Mouse (Mus musculus) megakaryocyte, adult 5-6 weeks (primary cell): Measurements from ENCODE around the gene Slc29a2. TPM values are rescaled to one million over a fixed set of nuclear protein-coding genes. Genes with fewer than 3 reads are reported as not detected.
A peak's percentile ranks its signal among the peaks of the same experiment; 100 is the strongest.

Experiments used
- ATAC-seq: 2 replicates; pipeline ENCODE4 v1.8.0; 2016; ENCODE audit warnings: mild to moderate bottlenecking, inconsistent platforms; ENCODE audit not compliant: poor library complexity, severe bottlenecking
- total RNA-seq, 2 experiments: library from RNA; stranded (forward) in 1 of 2; stranded (reverse) in 1 of 2; fragments of 153-499, 151-499 nt in 1 of 2; fragments of 221-1000, 200-1000 nt in 1 of 2; gene quantifications; 2 replicates each; pipeline versions ENCODE4 v1.2.3 to v1.2.4; 2015 to 2017

The Slc29a2 gene
- total RNA-seq, 2 experiments from 2014 or later: 0.18 to 0.31 TPM

DNA sequence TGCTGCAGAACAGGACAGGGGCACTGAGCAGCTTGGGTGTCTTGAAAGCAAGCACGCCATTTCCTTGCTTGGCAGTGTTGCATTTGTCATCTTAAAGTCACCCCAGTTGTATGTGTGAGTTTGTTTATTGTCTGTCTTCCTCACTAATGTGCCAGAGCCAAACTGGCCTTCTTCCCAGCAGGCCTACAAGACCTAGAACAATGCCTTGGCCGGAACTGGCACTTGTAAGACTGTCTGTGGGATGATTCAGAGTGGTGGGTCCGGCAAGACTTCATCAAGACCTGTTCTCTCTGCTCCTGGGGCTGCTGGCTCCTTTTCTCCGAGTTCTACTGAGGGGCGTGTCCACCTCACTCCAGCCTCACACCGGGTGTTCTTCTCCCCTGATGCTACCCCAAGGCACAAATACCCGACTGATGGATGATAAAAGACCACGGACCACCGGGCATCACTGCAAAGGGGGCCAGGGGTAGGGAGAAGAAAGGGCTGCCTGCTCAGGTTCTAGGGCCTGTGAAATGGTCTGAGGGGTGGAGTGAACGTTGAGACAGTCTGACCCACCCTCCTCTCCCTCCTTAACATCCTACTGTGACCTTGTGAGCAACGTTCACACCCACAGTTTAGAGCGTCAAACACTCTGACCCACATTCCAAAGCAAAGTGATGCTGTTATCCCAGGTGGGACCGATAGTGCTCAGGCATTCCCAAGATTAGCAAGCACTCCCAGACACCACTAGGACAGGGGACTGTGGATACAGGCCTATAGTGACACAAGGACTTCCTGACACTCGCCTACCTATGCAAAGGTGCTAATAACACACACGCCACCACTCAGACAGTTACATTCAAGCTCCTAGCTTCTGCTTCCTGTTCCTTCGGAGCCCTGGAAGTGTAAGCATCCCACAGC, 34.5 kb downstream of the Slc29a2 start:
- ATAC-seq: no peak

DNA sequence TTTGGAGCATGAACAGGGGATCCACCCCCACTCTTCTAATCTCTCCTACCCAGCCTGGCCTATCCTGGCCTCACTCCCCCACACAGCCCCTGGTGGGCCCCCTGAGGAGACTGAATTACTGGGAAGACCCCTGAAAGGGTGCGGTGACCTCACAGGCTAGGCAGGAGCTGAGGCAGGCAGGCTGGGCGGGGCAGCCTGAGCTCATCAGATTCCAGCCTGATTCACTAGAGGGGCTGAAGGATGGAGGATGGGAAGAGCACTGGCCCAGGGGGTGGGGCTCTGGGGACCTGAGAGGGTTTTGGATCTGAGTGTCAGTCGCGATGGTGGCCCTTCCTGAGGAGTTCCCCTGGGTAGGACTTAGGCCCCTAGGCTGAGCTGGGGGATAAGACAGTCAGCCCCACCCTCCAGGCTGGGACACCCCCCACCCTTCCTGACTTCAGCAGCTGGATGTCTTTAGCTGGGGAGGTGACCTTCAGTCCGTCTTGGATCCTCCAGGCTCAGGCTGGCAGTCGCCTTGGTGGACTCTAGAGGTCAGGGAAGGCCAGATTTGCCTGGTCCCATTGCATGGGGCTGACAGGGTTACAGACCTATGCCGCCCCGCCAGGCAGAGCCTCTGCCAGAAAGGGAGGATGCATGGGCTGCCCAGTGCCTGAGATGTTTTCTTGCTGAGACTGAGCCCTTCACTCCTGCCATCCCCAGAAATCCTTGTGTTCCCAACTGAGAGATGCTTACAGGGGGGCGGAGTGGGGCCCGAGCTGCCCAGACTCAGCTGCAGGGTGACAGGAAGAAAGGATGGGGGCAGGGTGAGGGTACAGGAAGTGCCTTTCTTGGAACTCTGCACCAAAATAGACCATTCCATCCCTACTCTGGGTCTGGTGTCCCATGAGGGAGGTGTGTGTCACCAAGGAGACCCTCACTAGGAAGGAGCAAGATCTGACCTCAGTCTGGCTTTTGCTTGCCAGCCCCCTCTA, 35.4 kb downstream of the Slc29a2 start:
- ATAC-seq: no peak

DNA sequence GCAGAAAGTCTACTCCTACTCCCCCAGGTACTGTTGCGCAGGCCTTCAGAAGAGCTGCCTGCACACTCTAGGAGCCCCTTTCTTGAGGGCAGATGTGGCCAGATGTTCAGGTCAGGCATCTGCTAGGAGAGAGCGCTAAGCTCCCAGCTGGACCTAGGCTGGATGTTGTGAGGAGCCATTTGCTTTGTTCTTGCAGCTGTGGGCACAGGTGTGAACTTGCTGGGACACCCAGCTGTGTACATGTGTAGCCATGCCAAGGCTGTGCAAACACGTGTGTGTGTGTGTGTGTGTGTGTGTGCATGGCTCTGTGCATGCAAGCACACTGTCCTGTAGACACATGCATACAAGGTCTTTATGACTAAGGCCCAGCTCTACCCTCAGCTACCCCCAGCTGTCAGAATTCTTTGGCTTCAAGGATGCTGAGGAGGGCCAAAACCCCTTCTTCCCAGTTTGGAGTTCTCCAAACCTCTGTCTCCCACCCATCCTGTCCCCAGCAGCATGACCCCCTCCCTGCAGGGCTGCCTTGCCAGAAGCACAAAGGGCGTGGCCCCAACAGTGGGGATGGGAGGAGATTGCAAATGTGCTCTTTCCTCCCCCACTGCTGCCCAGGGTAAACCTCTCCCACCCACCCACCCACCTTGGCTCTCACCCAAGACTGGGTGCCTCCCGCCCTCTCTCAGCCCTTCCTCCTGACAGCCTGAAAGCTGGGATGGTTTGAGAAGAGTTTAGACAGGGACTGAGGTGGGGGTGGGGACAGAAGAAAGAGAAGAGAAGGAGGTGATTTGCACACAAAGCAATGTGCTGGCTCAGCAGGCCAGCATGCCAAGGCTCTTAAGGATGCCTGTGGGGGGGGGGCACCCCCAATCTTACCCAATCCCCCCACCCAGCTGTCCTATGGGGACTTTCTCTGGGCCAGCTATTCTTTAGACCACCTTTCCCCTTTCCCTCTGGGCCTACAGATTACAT, 37.0 kb downstream of the Slc29a2 start:
- no peak for ATAC-seq

DNA sequence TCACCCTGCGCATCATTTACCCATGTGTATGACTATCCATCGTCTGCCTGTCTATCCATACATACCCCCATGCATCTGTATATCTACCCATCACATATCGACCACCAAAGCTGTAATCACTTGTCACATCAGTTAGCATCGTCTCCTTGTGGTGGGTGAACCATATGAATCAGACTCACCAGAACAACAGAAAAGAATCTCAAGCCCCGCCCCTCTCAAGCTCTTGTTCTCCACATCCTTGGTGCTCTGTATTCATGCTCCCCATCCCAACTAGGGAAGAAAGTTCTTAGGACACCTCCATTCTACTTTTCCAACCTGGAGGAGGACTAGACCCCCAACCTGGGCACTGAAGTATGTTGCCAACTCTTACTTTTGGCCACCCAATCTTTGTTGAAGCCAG, 38.4 kb downstream of the Slc29a2 start:
- no peak for ATAC-seq

DNA sequence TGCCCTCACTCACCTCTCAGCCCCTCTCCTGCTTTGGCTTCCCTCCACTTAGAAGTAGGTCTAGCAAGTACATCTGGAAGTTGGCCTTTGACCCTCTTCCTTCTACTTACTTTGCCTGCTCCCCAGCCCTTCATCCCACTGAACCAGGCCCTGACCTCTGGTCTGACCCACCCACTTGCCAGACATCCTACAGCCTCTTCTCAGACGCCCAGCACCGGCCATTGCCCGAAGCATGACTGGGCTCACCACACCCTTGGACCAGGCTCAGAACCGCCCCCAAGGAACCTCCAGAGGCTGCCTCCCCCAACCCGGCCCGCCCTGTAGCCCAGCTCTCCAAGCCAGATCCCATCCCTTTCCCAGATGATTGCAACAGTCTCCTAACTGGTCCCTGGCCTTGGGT, 38.8 kb downstream of the Slc29a2 start:
- ATAC-seq: no peak

DNA sequence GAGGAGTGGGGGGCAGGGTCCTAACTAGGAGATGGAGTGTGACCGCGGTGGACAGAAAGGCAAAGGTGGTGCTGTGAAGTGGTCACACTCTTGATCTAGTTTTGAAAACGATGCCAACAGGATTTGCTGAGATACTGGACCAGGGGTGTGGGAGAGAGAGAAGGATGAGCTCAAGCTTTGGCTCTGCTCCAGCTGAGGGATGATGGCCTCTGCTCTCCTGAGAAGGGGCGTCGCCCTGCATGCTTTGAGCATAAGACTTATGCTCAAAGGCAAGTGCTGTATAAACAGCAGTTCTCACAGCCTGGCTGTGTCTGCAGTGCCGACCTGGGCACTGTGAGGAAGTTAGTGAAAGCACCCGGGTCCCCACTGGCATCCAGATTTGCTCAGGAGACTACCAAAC, 41.4 kb downstream of the Slc29a2 start:
- ATAC-seq: no peak

DNA sequence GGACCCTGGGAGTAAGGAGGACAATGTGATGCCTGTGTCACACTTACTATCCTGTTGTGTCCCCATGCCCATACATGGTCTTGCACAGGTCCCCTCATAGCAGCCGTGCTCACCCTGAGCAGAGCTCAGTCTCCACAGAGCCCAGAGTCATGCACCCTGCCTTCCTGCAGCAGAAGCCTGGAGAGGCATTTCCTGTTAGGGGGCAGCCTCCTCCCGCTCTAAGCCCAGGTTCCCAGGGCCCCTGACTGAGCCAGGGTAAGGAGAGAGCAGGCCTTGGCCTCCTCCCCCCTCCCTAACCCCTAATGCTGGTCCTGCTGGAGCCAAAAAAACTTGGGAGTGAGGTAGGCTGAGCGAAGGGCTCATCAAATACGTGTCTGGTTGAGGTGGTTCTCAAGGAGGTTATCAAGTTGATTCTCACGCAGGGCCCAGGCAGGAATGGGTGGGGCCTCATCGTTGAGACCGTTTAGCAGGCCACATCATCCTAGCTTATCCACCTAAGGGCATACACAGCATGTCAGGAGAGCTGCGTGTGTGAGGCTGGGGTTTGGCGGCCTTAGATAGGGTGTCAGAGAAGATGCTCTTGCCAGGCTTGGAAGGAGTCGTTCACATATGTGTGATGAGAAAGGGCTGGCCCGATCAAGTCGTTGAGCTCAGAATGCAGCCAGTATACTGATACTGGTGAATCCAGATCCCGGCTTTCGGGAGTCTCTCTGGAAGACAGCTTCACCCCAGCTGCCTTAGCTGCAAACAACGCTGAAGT, 43.6 kb downstream of the Slc29a2 start:
- 0 out of 2 replicates have a peak, but pooled peaks have one; percentile 20 for ATAC-seq

DNA sequence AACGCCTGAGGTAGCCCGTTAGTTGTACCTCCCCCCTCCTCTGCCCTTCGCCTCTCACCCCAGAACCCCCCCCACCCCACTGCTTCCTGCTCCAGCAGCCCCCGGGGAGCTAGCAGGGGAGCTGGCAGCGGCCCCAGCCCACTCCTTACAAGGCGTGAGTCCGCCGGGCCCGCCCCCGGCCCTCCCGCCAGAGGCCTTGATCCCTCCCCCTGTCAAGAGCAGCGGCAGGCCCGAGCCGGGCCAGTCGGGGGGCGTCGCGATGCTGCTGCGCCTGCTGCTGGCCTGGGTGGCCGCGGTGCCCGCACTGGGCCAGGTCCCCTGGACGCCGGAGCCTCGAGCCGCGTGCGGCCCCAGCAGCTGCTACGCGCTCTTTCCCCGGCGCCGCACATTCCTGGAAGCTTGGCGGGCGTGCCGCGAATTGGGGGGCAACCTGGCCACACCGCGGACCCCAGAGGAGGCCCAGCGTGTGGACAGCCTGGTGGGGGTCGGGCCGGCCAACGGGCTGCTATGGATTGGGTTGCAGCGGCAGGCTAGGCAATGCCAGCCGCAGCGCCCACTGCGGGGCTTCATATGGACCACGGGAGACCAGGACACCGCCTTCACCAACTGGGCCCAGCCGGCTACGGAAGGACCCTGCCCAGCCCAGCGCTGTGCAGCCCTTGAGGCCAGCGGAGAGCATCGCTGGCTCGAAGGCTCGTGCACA, 44.4 kb downstream of the Slc29a2 start, which contains the start of gene Cd248:
Cd248 (plus strand) TSS at position 212 of the 703 bp plus-strand sequence.
- ATAC-seq: no peak

DNA sequence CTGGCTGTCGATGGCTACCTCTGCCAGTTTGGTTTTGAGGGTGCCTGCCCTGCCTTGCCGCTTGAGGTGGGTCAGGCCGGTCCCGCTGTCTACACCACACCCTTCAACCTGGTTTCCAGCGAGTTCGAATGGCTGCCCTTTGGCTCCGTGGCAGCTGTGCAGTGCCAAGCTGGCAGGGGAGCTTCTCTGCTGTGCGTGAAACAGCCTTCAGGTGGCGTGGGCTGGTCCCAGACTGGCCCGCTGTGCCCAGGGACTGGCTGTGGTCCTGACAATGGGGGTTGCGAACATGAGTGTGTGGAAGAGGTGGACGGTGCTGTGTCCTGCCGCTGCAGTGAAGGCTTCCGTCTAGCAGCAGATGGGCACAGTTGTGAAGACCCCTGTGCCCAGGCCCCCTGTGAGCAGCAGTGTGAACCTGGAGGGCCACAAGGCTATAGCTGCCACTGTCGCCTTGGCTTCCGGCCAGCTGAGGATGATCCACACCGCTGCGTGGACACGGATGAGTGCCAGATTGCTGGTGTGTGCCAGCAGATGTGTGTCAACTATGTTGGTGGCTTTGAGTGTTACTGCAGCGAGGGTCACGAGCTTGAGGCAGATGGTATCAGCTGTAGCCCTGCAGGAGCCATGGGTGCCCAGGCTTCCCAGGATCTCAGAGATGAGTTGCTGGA, 45.0 kb downstream of the Slc29a2 start:
- no peak for ATAC-seq

DNA sequence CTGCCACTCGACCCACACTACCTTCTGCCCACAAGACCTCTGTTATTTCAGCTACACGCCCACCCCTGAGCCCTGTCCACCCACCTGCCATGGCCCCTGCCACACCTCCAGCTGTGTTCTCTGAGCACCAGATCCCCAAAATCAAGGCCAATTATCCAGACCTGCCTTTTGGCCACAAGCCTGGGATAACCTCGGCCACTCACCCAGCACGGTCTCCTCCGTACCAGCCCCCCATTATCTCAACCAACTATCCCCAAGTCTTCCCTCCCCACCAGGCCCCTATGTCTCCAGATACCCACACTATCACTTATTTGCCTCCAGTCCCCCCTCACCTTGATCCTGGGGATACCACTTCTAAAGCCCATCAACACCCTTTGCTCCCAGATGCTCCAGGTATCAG, 45.8 kb downstream of the Slc29a2 start:
- no peak for ATAC-seq

DNA sequence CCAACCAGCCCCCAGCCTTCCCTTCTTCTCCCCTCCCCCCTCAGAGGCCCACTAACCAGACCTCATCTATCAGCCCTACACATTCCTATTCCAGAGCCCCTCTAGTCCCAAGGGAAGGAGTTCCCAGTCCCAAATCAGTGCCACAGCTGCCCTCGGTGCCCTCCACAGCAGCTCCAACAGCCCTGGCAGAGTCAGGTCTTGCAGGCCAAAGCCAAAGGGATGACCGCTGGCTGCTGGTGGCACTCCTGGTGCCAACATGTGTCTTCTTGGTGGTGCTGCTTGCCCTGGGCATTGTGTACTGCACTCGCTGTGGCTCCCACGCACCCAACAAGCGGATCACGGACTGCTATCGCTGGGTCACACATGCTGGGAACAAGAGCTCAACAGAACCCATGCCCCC, 46.3 kb downstream of the Slc29a2 start:
- no peak for ATAC-seq

DNA sequence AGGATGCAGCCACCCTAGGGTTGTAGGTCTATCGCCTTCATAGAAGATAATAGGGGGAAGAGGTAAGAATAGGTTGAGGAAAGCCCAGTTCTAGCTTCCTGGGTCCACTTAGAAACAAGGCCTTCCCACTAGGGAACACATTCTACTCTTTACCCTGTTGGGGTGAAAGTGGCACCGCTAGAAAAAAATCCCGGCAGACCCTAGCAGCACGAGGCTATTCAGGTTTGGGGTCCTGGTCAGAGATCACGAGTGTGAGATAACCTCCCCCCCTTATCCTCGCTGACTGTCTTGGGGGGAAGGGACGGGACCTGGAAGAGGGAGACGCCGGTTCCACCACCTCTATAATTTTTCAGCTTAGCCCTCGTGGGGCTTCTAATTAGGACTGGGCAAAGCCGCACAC, 47.4 kb downstream of the Slc29a2 start:
- no peak for ATAC-seq

DNA sequence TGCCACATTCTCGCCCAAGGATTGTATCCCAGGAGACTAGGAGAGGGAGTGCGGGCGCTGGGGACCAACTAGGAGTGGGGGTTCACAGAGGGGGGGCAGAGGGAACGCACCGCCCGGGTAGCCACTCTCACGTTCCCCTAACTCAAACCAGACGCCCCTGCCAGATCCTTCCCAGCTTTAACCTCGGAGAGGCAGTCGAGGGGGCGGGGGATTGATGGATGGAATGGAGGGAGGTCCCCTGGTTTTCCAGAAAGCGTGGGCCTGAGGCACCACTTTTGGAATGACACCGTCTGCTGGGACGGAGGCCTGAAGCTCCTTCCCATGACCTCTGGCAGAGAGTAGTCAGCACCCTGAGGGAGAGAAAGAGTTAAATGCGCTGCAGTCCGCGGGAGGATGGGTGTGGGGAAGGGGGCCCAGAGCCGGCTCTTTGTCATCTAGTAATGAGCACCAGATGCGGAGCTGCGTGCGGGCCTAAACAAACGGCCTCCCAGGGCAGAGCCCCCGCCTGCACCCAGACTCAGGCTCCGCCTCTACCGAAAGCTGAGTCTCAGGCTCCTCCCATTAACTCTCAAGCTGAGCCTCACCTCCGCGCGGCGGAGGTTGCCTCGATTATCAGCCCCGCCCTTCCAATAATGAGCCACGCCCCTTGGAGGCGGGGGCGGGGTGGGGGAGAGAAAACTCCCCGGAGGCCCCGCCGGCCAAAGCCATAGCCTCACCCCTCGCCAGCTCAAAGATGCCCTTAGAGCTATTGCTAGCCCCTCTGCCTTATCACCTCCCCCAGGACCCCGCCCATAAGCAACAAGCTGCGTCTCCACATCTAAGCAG, 48.1 kb downstream of the Slc29a2 start:
- peak; percentile 80 for ATAC-seq

DNA sequence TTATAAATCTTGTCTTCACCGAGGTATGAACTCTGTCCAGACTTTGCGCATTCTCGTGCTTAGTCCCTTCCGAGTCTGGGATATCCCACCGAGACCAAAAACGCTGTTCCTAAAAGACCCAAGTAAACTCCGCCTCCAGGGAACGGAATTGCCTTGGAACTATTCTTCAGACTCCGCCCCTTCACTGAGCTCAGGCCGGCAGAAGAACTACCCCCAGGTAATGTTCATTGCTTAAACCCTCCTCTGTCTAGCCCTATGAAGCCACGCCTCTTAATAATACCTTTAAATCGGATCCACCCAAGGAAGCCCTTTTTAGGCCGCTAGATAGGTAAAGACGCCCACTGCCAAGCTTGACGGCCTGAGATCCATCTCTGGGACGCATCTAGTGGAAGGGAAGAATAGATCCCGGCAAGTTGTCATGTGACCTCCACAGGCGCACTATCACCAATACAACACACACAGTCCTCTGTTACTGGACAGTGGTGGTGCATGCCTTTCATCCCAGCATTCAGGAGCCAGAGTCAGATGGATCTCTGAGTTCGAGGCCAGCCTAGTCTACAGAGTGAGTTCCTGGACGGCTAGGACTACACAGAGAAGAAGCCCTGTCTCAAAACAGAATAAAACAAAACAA, 48.8 kb downstream of the Slc29a2 start:
- ATAC-seq: 0 out of 2 replicates have a peak, but pooled peaks have one; percentile 11

DNA sequence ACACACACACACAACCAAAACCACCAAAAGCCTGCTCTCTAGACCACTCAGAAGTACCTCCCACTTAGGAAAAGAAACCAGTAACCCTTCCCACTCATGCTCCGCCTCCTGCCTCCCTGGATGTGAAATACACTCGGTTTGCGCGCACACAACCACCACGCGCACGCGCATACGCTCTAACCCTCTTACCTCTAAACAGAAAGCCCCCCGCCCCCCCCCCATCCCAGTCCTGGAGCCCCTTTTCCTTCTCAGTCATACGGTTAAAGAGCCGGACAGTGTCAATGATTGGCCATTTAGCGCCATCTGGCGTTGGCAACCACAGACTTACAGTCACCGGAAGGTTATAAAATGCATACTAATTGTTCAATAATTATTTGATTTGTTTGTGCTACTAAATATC, 49.4 kb downstream of the Slc29a2 start:
- peak; percentile 50 for ATAC-seq

DNA sequence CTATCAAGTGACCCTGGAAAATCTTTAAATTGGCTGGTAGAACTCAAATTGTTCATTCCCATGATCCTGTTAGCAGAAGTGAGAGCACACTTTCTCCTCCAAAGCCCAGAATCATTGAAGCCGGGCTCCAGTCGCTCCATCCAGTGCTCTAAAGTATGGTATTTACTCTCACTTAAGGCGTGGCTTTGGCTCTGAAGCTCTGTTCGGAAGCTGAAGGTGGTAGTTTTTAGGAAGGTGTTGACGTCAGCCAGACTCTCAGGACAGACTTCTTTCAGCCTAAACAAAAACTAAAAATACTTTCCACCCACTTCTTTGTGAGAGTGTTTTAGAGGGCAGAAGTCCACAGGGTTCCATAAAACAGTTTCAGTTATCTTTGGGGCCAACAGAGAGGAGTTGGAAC, 49.9 kb downstream of the Slc29a2 start:
- ATAC-seq: no peak

DNA sequence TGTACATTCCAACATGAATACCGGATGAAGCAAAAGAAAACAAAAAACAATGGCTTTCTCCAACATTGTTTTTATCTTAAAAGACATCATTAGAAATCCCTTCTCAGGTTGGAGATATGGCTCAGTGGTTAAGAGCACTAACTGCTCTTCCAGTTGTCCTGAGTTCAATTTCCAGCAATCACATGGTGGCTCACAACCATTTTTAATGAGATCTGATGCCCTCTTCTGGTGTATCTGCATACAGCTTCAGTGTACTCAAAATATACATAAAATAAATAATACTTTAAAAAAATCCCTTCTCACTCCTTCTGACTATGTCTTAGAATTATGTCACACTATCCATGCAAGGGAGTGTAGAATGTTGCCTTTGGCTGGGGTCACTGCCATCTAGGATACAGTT, 55.6 kb downstream of the Slc29a2 start:
- ATAC-seq: no peak
